Mouse (Mus musculus): ENCODE results near the gene Mfsd12. TPM values are rescaled to one million over a fixed set of nuclear protein-coding genes. Genes with fewer than 3 reads are reported as not detected.

The Mfsd12 gene
- total RNA-seq, 4 experiments from 2014 or later, result 36.8 to 42.2 (median 37.9) TPM

GRCm38 (mm10) chr10:81379183-81379553 is 21.9 kb downstream of the Mfsd12 start:
- DNase-seq (ENCODE audit: low spot score in 2 of 2), result no peak

GRCm38 (mm10) chr10:81379809-81380378 is 22.6 kb downstream of the Mfsd12 start:
- DNase-seq (ENCODE audit: low spot score in 2 of 2), result no peak

GRCm38 (mm10) chr10:81382039-81382438 is 24.7 kb downstream of the Mfsd12 start:
- DNase-seq (ENCODE audit: low spot score in 2 of 2), result no peak

GRCm38 (mm10) chr10:81383802-81384604 is 26.7 kb downstream of the Mfsd12 start, which contains the start of the genes Dohh and Gm48551:
Gene Dohh, plus strand, starts transcription at chr10:81384428.
Gene Gm48551, plus strand, starts transcription at chr10:81384466.
- peak; percentile 99 for DNase-seq (ENCODE audit: low spot score in 2 of 2)

DNA sequence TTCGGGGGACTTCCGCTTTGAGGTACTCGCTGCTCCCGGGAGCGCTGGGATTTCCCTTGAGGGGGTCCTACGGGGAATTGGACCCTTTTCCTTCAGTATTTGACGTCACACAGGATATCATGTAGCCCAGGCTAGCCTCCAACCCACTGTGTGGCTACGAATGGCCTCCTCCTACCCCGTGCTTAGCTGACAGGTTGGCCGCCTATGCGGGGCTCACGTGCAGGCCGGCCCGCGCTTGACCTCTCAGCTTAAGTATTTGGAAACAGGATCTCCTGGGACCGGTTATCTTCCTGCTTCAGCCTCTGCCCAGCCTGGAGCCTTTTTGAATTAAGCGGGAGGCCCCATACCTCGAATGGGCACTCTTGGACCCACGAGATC is 27.3 kb downstream of the Mfsd12 start:
- DNase-seq (ENCODE audit: low spot score in 2 of 2), result no peak

DNA sequence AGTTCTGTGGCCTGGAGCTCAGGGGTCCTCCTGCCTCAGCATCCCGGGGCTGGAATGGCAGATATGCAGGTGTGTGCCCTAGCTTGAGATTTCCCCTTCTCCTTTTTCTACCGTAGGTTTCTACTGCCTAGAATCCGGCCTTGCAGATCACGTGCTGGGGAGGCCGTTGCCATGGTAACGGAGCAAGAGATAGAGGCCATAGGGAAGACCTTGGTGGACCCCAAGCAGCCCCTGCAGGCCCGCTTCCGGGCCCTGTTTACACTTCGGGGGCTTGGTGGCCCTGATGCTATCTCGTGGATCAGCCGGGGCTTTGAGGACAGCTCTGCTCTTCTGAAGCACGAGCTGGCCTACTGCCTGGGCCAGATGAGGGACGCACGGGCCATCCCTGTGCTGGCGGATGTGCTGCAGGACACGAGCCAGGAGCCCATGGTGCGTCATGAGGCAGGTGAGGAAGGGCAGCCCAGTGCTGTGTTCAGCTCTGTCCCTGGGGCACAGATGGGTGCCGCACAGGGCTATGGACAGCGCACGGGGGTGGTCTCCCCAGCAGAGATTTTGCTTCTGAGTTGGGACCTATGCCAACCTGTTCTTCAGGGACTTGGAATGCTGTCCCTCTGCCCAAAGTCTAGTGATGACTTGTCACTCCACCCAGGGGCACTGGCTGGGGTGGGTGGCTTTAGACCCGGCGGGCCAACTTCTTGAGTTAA is 28.5 kb downstream of the Mfsd12 start:
- DNase-seq (ENCODE audit: low spot score in 2 of 2), result no peak

DNA sequence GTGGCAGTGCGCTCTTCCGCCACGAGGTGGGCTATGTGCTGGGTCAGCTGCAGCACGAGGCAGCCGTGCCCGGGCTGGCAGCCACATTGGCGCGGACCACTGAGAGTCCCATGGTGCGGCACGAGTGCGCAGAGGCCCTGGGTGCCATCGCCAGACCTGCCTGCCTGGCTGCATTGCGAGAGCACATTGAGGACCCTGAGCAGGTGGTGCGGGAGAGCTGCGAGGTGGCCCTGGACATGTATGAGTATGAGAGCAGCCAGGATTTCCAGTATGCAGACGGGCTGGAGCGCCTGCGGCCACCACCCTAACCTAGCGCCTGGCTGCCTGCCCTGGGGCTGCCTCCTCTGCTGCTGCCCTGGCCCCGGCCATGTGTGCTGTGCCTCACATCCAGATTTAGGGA is 30.4 kb downstream of the Mfsd12 start:
- DNase-seq (ENCODE audit: low spot score in 2 of 2), result no peak

DNA sequence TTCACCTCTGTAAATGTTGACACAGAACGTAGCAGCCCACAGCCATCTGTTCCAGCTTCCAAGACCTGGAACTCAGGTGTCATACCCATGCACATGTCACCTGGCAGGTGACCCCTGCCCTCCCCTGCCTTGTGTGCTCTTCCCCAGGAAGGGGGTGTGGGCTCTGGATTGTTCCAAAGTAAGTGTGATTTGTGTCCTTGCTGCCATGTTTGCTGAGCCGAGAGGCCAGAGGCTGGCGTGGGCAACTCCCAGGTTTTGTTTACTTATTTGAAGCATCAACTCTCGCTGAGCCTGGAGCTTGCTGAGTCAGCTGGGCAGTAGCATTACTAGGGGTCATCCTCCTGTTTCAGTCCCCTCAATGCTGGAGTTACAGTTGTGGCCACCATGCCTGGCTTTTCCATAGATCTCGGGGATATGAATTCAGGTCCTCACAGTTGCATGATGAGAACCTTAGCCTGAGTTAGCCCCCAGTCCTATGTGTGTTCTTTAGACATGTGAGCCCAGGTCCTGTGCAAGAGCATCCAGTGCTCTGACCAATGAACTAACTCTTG is 31.3 kb downstream of the Mfsd12 start, which contains the start of gene Gm48552:
TSS of gene Gm48552 (plus strand) at position 501 of the 551 bp plus-strand sequence.
- DNase-seq (ENCODE audit: low spot score in 2 of 2), result no peak

GRCm38 (mm10) chr10:81389373-81389772 is 32.1 kb downstream of the Mfsd12 start:
- DNase-seq (ENCODE audit: low spot score in 2 of 2), result no peak

GRCm38 (mm10) chr10:81389801-81390677 is 32.7 kb downstream of the Mfsd12 start:
- DNase-seq (ENCODE audit: low spot score in 2 of 2), result peak in 1 of 2 experiments; percentile 76

- no peak for DNase-seq (ENCODE audit: low spot score in 2 of 2)
Measured at GRCm38 (mm10) chr10:81390678-81390965, 33.3 kb downstream of the Mfsd12 start.

DNA sequence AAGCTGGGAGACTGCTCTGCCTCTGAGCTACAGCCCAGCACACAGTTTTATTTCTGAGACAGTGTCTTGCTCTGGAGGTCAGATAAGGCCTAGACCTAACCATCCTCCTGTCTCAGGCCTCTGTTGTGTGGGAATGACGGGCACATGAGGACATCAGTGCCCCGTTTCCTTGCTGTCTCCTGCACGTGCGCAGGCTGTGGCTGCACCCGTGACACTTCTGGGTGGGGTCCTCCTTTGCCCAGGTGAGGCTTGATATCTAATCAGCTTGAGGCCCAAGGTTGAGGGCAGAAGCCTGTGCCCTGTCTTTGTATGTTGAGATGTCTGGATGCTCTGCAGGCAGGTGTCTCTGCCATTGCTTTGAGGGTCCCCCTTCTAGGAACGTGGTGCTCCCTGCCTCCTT is 35.0 kb downstream of the Mfsd12 start:
- DNase-seq (ENCODE audit: low spot score in 2 of 2), result no peak

GRCm38 (mm10) chr10:81392781-81393185 is 35.5 kb downstream of the Mfsd12 start, which contains the start of gene Smim24:
Gene Smim24, plus strand, starts transcription at chr10:81393051.
- no peak for DNase-seq (ENCODE audit: low spot score in 2 of 2)

DNA sequence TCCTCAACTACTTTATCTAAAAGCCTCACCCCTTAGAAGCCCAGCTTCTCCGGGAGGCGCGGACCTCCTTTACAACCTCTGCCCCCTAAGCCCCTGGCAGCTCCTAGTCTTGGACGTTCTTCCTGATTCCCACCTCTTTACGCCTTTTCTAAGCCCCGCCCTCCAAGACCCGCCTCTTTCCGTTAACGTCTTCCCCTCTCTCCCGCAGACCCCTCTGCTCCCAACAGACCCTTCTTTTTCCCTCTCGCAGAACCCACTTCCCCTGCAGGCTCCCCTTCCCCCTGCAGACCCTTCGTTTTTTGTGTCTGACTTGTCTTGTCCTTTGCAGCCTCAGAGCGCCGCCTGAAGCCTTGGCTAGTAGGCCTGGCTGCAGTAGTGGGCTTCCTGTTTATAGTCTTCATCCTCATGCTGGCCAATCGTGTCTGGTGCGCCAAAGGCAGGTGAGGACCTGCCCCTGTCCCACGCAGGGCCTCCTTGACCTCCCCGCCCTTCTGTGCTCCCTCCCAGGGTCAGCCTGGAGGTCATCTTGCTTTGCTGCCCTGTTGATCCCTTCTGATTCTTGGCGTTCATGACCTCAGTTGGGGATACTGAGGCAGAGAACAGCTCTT is 36.3 kb downstream of the Mfsd12 start:
- no peak for DNase-seq (ENCODE audit: low spot score in 2 of 2)

- DNase-seq (ENCODE audit: low spot score in 2 of 2), result peak in 1 of 2 experiments; percentile 76
Measured at GRCm38 (mm10) chr10:81395127-81395526, 37.8 kb downstream of the Mfsd12 start.

- DNase-seq (ENCODE audit: low spot score in 2 of 2), result no peak
Measured at GRCm38 (mm10) chr10:81395865-81396264, 38.6 kb downstream of the Mfsd12 start.

GRCm38 (mm10) chr10:81396749-81397148 is 39.5 kb downstream of the Mfsd12 start:
- DNase-seq (ENCODE audit: low spot score in 2 of 2), result no peak

DNA sequence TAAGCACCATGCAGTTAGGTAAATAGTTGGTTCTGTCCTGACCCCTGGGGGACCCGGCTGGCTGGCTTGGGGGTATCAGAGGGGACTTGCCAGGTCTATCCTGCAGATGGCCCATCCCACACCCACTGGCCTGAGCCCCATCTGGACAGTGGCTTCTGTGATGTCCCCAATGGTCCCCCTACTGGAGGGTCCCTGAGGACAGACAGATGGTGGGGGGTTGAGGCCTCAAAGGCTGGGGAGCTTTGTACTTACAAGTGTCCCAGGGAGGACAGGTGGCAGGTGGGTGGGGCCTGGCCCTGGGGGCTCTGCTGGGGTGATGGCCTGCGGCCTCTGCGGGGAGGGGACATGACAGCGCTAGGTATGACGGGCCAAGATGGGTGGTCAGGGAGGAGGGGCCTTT is 42.0 kb downstream of the Mfsd12 start:
- DNase-seq (ENCODE audit: low spot score in 2 of 2), result no peak

DNA sequence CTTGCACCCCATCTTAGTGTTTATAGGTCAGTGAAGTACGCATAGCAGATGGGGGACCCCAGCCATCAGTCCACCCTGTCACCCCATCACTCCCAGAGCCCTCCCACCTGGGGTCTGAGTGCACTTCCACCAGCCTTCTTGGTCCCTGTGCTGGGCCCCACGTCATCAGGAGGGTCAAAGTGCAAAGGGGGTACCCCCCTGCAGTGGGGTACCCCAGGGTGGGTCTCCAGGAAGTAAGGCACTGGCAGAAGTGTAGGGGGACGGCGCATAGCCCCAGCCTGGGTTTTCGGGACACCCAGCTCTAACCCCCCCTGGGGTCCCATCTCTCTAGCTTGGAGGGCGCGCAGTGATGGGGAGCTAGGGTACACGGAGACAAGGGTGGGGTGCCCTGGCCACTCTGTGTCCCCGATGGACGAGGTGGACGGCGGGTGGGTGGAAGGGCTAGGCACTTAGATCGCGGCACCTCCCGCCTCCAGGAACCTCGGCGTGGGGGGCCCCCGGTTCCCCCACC is 42.6 kb downstream of the Mfsd12 start:
- no peak for DNase-seq (ENCODE audit: low spot score in 2 of 2)
